Mouse (Mus musculus) brain, embryonic 14.5 days (tissue): Measurements from ENCODE around the gene Cnih1.

Experiments
- CTCF ChIP-seq: fragments of 200-500 bp; IDR thresholded peaks from 2 replicates; pipeline ENCODE4 v1.5.1; 2012; ENCODE audit warnings: inconsistent platforms, mild to moderate bottlenecking, moderate library complexity, borderline replicate concordance; ENCODE audit not compliant: insufficient read depth, insufficient read length; ENCODE audit errors: extremely low read depth
- POLR2A ChIP-seq: fragments of 200-500 bp; IDR thresholded peaks from 2 replicates; pipeline ENCODE4 v1.6.1; 2012; ENCODE audit warnings: mild to moderate bottlenecking, inconsistent platforms, borderline replicate concordance; ENCODE audit not compliant: poor library complexity, insufficient read depth, insufficient read length, severe bottlenecking; ENCODE audit errors: extremely low read depth

DNA sequence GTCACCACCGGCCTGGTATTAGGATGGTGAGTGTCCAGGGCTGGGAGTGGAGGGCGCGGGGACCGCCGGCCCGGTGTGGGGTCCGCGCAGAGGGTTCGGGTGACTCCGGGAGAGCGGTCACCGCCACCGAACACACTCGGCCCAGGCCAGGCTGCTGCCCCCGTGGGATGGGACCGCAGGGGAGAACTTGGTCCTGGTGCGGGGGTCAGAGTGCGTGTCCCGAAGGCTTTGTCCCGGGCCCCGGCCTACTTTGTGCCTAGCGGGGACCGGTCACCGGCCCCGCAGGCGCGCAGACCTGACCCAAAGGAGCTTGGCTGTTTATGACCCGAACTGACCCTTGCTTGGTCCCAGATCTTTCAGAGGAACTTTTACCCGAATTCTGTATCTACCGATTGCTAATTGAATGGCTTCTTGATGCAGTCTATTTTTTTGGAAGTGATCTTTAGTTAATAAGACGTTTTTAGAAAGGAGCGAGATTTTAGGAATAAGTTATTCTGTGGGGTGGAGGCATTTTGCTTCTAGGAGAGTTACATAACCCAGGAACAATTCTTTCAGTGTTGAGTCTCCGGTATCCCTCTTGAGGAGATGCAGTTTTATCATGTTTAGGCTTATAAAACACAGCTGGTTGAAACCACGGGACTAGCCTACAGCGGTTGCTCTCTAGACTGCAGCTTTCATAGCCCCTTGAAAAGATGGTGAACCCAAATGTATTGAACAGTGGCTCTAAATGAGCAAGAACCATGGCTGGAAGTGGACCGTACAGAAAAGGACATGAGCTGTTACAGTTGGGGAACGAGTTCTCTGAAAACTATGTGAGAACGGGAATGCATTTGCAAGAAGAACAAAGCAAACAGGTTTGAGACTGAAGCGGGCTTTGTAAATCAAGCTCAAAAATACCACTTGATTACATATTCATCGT lies 44.4 kb upstream of the Cnih1 start:
- no peak for TF ChIP-seq CTCF
- no peak for TF ChIP-seq POLR2A
